10 mouse cellular contexts compared by ENCODE assay signal in the genomic region with DNA sequence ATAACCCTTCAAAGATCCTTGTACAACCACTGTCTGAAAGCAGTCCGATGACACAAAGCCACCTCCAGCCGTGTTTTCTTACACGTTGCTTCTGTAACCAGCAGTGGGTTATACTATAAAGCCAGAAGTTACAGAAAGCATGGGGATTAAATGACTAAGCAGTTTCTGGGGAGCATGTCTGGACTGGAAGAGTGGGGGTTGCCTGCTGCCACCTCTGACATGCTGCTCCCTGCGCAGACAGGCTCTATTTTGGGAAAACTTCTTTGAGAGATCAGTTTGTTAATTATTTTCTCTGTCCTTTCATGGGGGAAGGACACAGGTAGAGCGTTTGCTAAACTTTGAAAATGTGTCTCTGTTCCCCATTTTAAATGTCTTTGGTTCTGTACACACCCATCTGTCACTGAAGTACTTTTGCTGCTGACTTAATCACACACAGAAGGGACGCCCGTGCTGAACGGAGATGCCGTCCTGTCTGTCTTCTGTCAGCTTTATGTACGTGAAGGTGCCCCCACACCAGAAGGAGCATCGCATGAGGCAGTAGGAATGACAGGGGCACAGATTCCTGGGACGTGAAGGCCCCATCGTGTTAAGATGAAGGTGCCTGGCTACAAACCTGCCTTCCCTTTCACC. TPM values are rescaled to one million over a fixed set of nuclear protein-coding genes. Genes with fewer than 3 reads are reported as not detected.
DNase-seq lines count a peak whose midpoint lies in the region; ATAC-seq and TF ChIP-seq lines count a peak whose summit lies in the region.
"Had no signal": no experiment of that assay in that cellular context is flagged by ENCODE, and none has a peak within 500 bp of the region (broad histone marks: within the 10 kb centered on the region; RNA-seq: fewer than 3 reads in every experiment).

No protein-coding gene starts in this region.

- H3K9me3 ChIP-seq in CH12.LX (replicated peaks; ENCODE audit: low read length) = no peaks in the 10 kb centered on the region
- H3K9me3 ChIP-seq in heart, embryonic 11.5 days (replicated peaks; ENCODE audit: control insufficient read depth, low read length) = no peaks in the 10 kb centered on the region
- 0 out of 2 replicates have a peak, but pooled peaks cover 5% of the 10 kb centered on the region for H3K9me3 ChIP-seq in hindbrain, embryonic 14.5 days (ENCODE audit: control insufficient read depth, low read length)

- 0 out of 2 replicates have a peak overlapping the region, but pooled peaks have one; percentile 17 for H3K9ac ChIP-seq in CH12.LX (ENCODE audit: insufficient read depth, low read depth)
- H3K9ac ChIP-seq in heart, embryonic 11.5 days (ENCODE audit: low read depth, low read length) = peak overlapping the region; percentile 44; the same call in 1 of the 2 replicates
- H3K9ac ChIP-seq in hindbrain, embryonic 14.5 days = no peak overlapping the region

- peak; percentile 37; the same call in 1 of the 2 replicates for TF ChIP-seq POLR2A in CH12.LX (IDR thresholded peaks at IDR 0.05; ENCODE audit: low read depth, low read length)

- no peak for TF ChIP-seq RAD21 in CH12.LX (IDR thresholded peaks at IDR 0.05; ENCODE audit: low read depth, low read length)

- H3K27ac ChIP-seq in CH12.LX (ENCODE audit: insufficient read depth, low read depth) = peak overlapping the region; percentile 69
- H3K27ac ChIP-seq in heart, embryonic 11.5 days (ENCODE audit: low read depth, low read length) = peak overlapping the region; percentile 58
- no peak overlapping the region for H3K27ac ChIP-seq in hindbrain, embryonic 14.5 days

- peak; percentile 71 for TF ChIP-seq EP300 in CH12.LX (IDR thresholded peaks at IDR 0.05; ENCODE audit: low read length)

- in situ Hi-C loops in CH12.LX (cut with MboI; ENCODE audit: low pct_ligation_motif_present, low pct_unique_long_range_greater_than_20kb, low sequenced_read_pairs) = loop anchor here (25.0 kb wide), 2 partner anchors 351 to 476 kb away; a partner anchor contains a TSS

- 37% methylated on average over 13 of the region's 13 CpGs for WGBS in heart, embryonic 11.5 days (ENCODE audit: insufficient replicate concordance)
- 77% methylated on average over 13 of the region's 13 CpGs for whole genome bisulfite sequencing in hindbrain, embryonic 14.5 days

- no peaks in the 10 kb centered on the region for H3K36me3 ChIP-seq in CH12.LX (replicated peaks in 1 of 2; ENCODE audit: control insufficient read depth in 1 of 2, insufficient read depth in 1 of 2, low read length in 1 of 2)
- no peaks in the 10 kb centered on the region for H3K36me3 ChIP-seq in heart, embryonic 11.5 days (ENCODE audit: control insufficient read depth, insufficient read depth, low read length)
- peaks cover 26% of the 10 kb centered on the region for H3K36me3 ChIP-seq in hindbrain, embryonic 14.5 days (replicated peaks; ENCODE audit: control insufficient read depth, insufficient read depth)

- peak; percentile 6 for DNase-seq in 3T3-L1 (ENCODE audit: low read depth, low spot score)
- DNase-seq in CH12.LX (ENCODE audit: extremely low read depth) = peak; percentile 41
- DNase-seq in layer of hippocampus, adult 9-10 months (ENCODE audit: low spot score) = peak; percentile 31
- no peak for DNase-seq in left cerebral cortex, adult 8-10 months (ENCODE audit: low spot score in 2 of 2)
- DNase-seq in hindbrain, embryonic 14.5 days (ENCODE audit: low spot score) = no peak
- no peak for DNase-seq in frontal cortex, postnatal 25 days (ENCODE audit: low spot score in 2 of 2)
- DNase-seq: lung, postnatal 4 days had no signal

- no peak for ATAC-seq in heart, embryonic 11.5 days (replicated peaks; ENCODE audit: insufficient number of reproducible peaks, low FRiP score, low TSS enrichment)
- no peak for ATAC-seq in hindbrain, embryonic 14.5 days (ENCODE audit: low FRiP score)
- no peak for ATAC-seq in activated CD4-positive, CD25-positive, alpha-beta regulatory T cell, adult 4 months
- ATAC-seq: hindbrain, embryonic 16.5 days had no signal

- dilution Hi-C loops in CH12.LX (cut with MboI; ENCODE audit: extremely low pct_ligation_motif_present, extremely low pct_unique_long_range_greater_than_20kb, low sequenced_read_pairs) = no loop called here

- no peaks in the 10 kb centered on the region for H3K27me3 ChIP-seq in CH12.LX (replicated peaks)
- no peaks in the 10 kb centered on the region for H3K27me3 ChIP-seq in heart, embryonic 11.5 days (ENCODE audit: control insufficient read depth, insufficient read depth, low read length)
- no peaks in the 10 kb centered on the region for H3K27me3 ChIP-seq in hindbrain, embryonic 14.5 days (ENCODE audit: control insufficient read depth, insufficient read depth, low read length)

- no peaks in the 10 kb centered on the region for H3K79me2 ChIP-seq in CH12.LX (replicated peaks; ENCODE audit: control insufficient read depth, extremely low read depth, insufficient read depth, poor library complexity, severe bottlenecking)

- TF ChIP-seq CTCF in CH12.LX (conservative IDR thresholded peaks at IDR 0.05 in 1 of 2, IDR thresholded peaks at IDR 0.05 in 1 of 2; ENCODE audit: low read depth in 2 of 2, low read length in 2 of 2) = no peak

- H3K4me1 ChIP-seq in CH12.LX (ENCODE audit: control insufficient read depth in 1 of 2, insufficient read depth in 2 of 2) = peaks cover 3 to 16% of the 10 kb centered on the region in 2 experiments; a peak in 3 of 4 replicates
- peaks cover 5% of the 10 kb centered on the region; the same call in 1 of the 2 replicates for H3K4me1 ChIP-seq in heart, embryonic 11.5 days (ENCODE audit: control insufficient read depth, insufficient read depth, low read length)
- H3K4me1 ChIP-seq in hindbrain, embryonic 14.5 days (replicated peaks; ENCODE audit: control insufficient read depth, insufficient read depth, low read length) = no peaks in the 10 kb centered on the region

- peak overlapping the region in 1 of 3 experiments; percentile 13 for H3K4me3 ChIP-seq in CH12.LX (replicated peaks in 1 of 3; ENCODE audit: low read depth in 2 of 3, low read length in 2 of 3, poor library complexity in 1 of 3)
- H3K4me3 ChIP-seq in heart, embryonic 11.5 days (ENCODE audit: low read depth, low read length) = peak overlapping the region; percentile 18; the same call in 1 of the 2 replicates
- no peak overlapping the region for H3K4me3 ChIP-seq in hindbrain, embryonic 14.5 days (replicated peaks; ENCODE audit: low read length)

- peak overlapping the region; percentile 30 for H3K4me2 ChIP-seq in CH12.LX (ENCODE audit: insufficient read depth, low read depth, poor library complexity, severe bottlenecking)
- H3K4me2 ChIP-seq in heart, embryonic 11.5 days = peak overlapping the region; percentile 43
- H3K4me2 ChIP-seq in hindbrain, embryonic 14.5 days (replicated peaks) = no peak overlapping the region

TF ChIP-seq in CH12.LX, 34 proteins besides CTCF, POLR2A, EP300 and RAD21 (continues in another document):
- no peak for TF ChIP-seq ZMIZ1 (IDR thresholded peaks at IDR 0.05; ENCODE audit: low read depth, low read length)
- no peak for TF ChIP-seq HCFC1 (IDR thresholded peaks at IDR 0.05; ENCODE audit: low read depth, low read length)
- no peak for TF ChIP-seq MAZ (IDR thresholded peaks at IDR 0.05; ENCODE audit: low read depth, low read length)
- TF ChIP-seq ELF1 (IDR thresholded peaks at IDR 0.05; ENCODE audit: low read depth, low read length) = no peak
- TF ChIP-seq ZNF384 (IDR thresholded peaks at IDR 0.05; ENCODE audit: low read depth, low read length) = no peak
- peak; percentile 87 for TF ChIP-seq IRF4 (IDR thresholded peaks at IDR 0.05; ENCODE audit: low read depth, low read length)
- no peak for TF ChIP-seq USF1 (IDR thresholded peaks at IDR 0.05; ENCODE audit: low read depth, low read length)
- 0 out of 2 replicates have a peak, but pooled peaks have one; percentile 35 for TF ChIP-seq TBP (conservative IDR thresholded peaks at IDR 0.05; ENCODE audit: low read depth, low read length)
- 0 out of 2 replicates have a peak, but pooled peaks have one; percentile 34 for TF ChIP-seq JUN (IDR thresholded peaks at IDR 0.05; ENCODE audit: insufficient read depth, low read depth, low read length)
- no peak for TF ChIP-seq E2F4 (IDR thresholded peaks at IDR 0.05; ENCODE audit: insufficient replicate concordance, low read depth, low read length)
- TF ChIP-seq RCOR1 (conservative IDR thresholded peaks at IDR 0.05; ENCODE audit: low read depth, low read length) = peak; percentile 81; the same call in 1 of the 2 replicates
- no peak for TF ChIP-seq GABPA (IDR thresholded peaks at IDR 0.05; ENCODE audit: insufficient replicate concordance, low read depth, low read length)
- 0 out of 2 replicates have a peak, but pooled peaks have one; percentile 38 for TF ChIP-seq TCF12 (IDR thresholded peaks at IDR 0.05; ENCODE audit: low read depth, low read length)
- TF ChIP-seq JUND (conservative IDR thresholded peaks at IDR 0.05; ENCODE audit: low read depth, low read length) = peak; percentile 61; the same call in 1 of the 2 replicates
- TF ChIP-seq MEF2A (IDR thresholded peaks at IDR 0.05; ENCODE audit: borderline replicate concordance, low read depth, low read length) = peak; percentile 89; the same call in 1 of the 2 replicates
- peak; percentile 83; the same call in 1 of the 2 replicates for TF ChIP-seq MAFK (IDR thresholded peaks at IDR 0.05; ENCODE audit: insufficient replicate concordance, low read length)
- no peak for TF ChIP-seq KAT2A (IDR thresholded peaks at IDR 0.05; ENCODE audit: insufficient replicate concordance, low read length)
- TF ChIP-seq MYC (IDR thresholded peaks at IDR 0.05; ENCODE audit: low read depth, low read length) = peak; percentile 81
- peak; percentile 62; the same call in 1 of the 2 replicates for TF ChIP-seq BHLHE40 (IDR thresholded peaks at IDR 0.05; ENCODE audit: low read depth, low read length)
- peak; percentile 47; the same call in 1 of the 2 replicates for TF ChIP-seq CHD2 (IDR thresholded peaks at IDR 0.05; ENCODE audit: low read length)
- no peak for TF ChIP-seq ZC3H11A (IDR thresholded peaks at IDR 0.05; ENCODE audit: low read depth, low read length)
- no peak for TF ChIP-seq UBTF (IDR thresholded peaks at IDR 0.05; ENCODE audit: low read depth, low read length)
- TF ChIP-seq NELFE (IDR thresholded peaks at IDR 0.05; ENCODE audit: low read depth, low read length) = no peak
- TF ChIP-seq SIN3A (IDR thresholded peaks at IDR 0.05; ENCODE audit: low read length) = no peak; the same call in 1 of the 2 replicates

RNA-seq across cellular contexts. Expression of a gene that starts 11.2 kb away (rescaled TPM):
- total RNA-seq in CH12.LX (2012; rRNA removed) = 39.4 and 39.5 TPM in 2 replicates
- total RNA-seq in CH12.LX (2014; rRNA removed) = 32.4 and 40.3 TPM in 2 replicates
- 47.8 and 67.6 TPM in 2 replicates for polyA plus RNA-seq in CH12.LX (2012; ENCODE audit: insufficient read length, low read depth)
- polyA plus RNA-seq in heart, embryonic 11.5 days (2014; fragmentation: Nextera tagmentation; extraction: Ambion mirVana) = 45.5 and 46.4 TPM in 2 replicates
- 100 to 1,000 TPM; 316 to 342 (median 332) TPM for total RNA-seq in left cerebral cortex, adult 8-10 months (2022)
- 174 and 189 TPM in 2 replicates for polyA plus RNA-seq in hindbrain, embryonic 14.5 days (2014; fragmentation: Nextera tagmentation; extraction: Ambion mirVana)
- polyA plus RNA-seq in activated CD4-positive, CD25-positive, alpha-beta regulatory T cell, adult 4 months (2017; shearing (Covaris generic)) = 10 to 100 TPM; 12.3 to 12.8 TPM

Comparison
In these comparisons a context has a peak if more than half of its experiments do, and no peak if none do; other contexts are left out.
1. DNase-seq: peak in 3T3-L1 (single experiment), CH12.LX (single experiment) and layer of hippocampus, adult 9-10 months (single experiment); none in left cerebral cortex, adult 8-10 months (0 of 2), hindbrain, embryonic 14.5 days (single experiment) and frontal cortex, postnatal 25 days (0 of 2).